Mouse (Mus musculus): ENCODE measurements around the gene Dip2c.

DNA sequence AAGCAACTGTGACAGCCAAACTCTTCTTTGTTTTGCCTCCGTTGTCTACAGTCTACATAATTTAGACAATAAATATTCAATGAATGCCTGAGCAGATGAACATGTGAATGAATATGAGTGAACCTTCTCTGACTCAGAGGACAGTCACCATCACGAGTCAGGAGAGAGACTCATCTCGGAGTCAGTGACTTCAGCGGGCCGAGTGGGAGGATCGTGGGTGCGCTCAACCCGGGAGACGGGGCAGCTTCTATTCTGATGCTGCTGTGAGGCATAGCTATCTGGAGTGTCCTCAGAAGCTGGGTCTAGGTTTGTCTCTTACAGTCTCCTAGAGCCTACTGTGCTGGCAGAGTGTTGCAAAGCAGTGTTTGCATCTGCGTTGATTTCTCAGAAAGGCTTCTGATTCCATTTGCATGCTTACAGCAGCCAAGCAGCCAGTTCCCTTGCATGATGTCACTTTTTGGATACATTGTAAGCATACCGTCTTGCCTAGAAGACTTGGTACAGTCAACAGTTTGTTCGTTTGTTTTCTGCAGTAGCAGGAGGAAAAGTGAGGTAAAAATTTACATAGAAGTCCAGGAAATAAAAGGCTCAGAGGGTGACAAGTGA, 36.6 kb upstream of the Dip2c start:
- TF ChIP-seq EP300 (IDR thresholded peaks at IDR 0.05) (no peak), CTCF (IDR thresholded peaks at IDR 0.05) (no peak)
